Mouse (Mus musculus) CH12.LX (cell line): Measurements from ENCODE around the gene Nup88. TPM values are rescaled to one million over a fixed set of nuclear protein-coding genes. Genes with fewer than 3 reads are reported as not detected.

ENCODE experiments used
- DNase-seq: peaks from one replicate; pipeline ENCODE4 v3.0.0-alpha.2; 2013; ENCODE audit errors: extremely low read depth
- H3K27ac ChIP-seq: 2 replicates; pipeline ENCODE4 v1.5.1; 2012; ENCODE audit warnings: low read depth, mild to moderate bottlenecking, control low read depth, moderate library complexity; ENCODE audit not compliant: insufficient read depth
- H3K27me3 ChIP-seq: replicated peaks from 2 replicates; pipeline ENCODE3; 2012; ENCODE audit warnings: inconsistent platforms
- H3K36me3 ChIP-seq, 2 experiments: replicated peaks in 1 of 2; 2 replicates each; pipeline versions ENCODE3 to v1.6.1; 2012; ENCODE audit warnings: inconsistent platforms in 1 of 2, low read length in 1 of 2, mild to moderate bottlenecking in 1 of 2, mixed read lengths in 1 of 2, moderate library complexity in 1 of 2; ENCODE audit not compliant: control insufficient read depth in 1 of 2, insufficient read depth in 1 of 2
- H3K4me1 ChIP-seq, 2 experiments: 2 replicates each; pipeline ENCODE4 v1.6.1; 2012; ENCODE audit warnings: inconsistent platforms in 1 of 2, moderate library complexity in 1 of 2; ENCODE audit not compliant: insufficient read depth in 2 of 2, control insufficient read depth in 1 of 2
- H3K4me2 ChIP-seq: 2 replicates; pipeline ENCODE4 v1.6.1; 2012; ENCODE audit warnings: low read depth, mild to moderate bottlenecking, control low read depth; ENCODE audit not compliant: poor library complexity, insufficient read depth, severe bottlenecking
- H3K4me3 ChIP-seq, 3 experiments: fragments of 150-350 bp in 1 of 3; sonication (generic) in 1 of 3; replicated peaks in 1 of 3; 2 replicates each; pipeline versions ENCODE3 to v1.5.1; 2011 to 2012; ENCODE audit warnings: low read depth in 2 of 3, low read length in 2 of 3, mild to moderate bottlenecking in 2 of 3, moderate library complexity in 2 of 3, control low read depth in 1 of 3, improper control_type of control experiment in 1 of 3, inconsistent platforms in 1 of 3, mixed read lengths in 1 of 3; ENCODE audit not compliant: poor library complexity in 1 of 3
- H3K79me2 ChIP-seq: replicated peaks from 2 replicates; pipeline ENCODE4 v1.6.1; 2012; ENCODE audit warnings: mild to moderate bottlenecking, moderate library complexity; ENCODE audit not compliant: control insufficient read depth, poor library complexity, insufficient read depth, severe bottlenecking; ENCODE audit errors: extremely low read depth
- H3K9ac ChIP-seq: 2 replicates; pipeline ENCODE4 v1.6.1; 2012; ENCODE audit warnings: low read depth, mild to moderate bottlenecking, control low read depth, moderate library complexity; ENCODE audit not compliant: insufficient read depth
- H3K9me3 ChIP-seq: replicated peaks from 2 replicates; pipeline ENCODE3; 2012; ENCODE audit warnings: low read length, inconsistent platforms, mixed read lengths
- BHLHE40 ChIP-seq: IDR thresholded peaks from 2 replicates; pipeline ENCODE4 v1.6.1; 2011; ENCODE audit warnings: mild to moderate bottlenecking, low read depth, low read length, improper control_type of control experiment
- CHD2 ChIP-seq: IDR thresholded peaks from 2 replicates; pipeline ENCODE4 v1.6.1; 2011; ENCODE audit warnings: low read length, improper control_type of control experiment
- CTCF ChIP-seq, 2 experiments: IDR thresholded peaks in 1 of 2; conservative IDR thresholded peaks in 1 of 2; 2 replicates each; pipeline ENCODE4 v1.5.1; 2011 to 2012; ENCODE audit warnings: low read depth in 2 of 2, low read length in 2 of 2, improper control_type of control experiment in 1 of 2, inconsistent platforms in 1 of 2, mild to moderate bottlenecking in 1 of 2, moderate library complexity in 1 of 2
- E2F4 ChIP-seq: IDR thresholded peaks from 2 replicates; pipeline ENCODE4 v1.6.1; 2011; ENCODE audit warnings: low read depth, low read length, improper control_type of control experiment; ENCODE audit not compliant: insufficient replicate concordance
- ELF1 ChIP-seq: IDR thresholded peaks from 2 replicates; pipeline ENCODE4 v1.6.1; 2014; ENCODE audit warnings: low read depth, mild to moderate bottlenecking, inconsistent platforms, low read length, improper control_type of control experiment
- ETS1 ChIP-seq: conservative IDR thresholded peaks from 2 replicates; pipeline ENCODE4 v1.6.1; 2012; ENCODE audit warnings: low read depth, mild to moderate bottlenecking, inconsistent platforms, low read length, improper control_type of control experiment, moderate library complexity
- GABPA ChIP-seq: IDR thresholded peaks from 2 replicates; pipeline ENCODE4 v1.6.1; 2012; ENCODE audit warnings: low read depth, low read length, improper control_type of control experiment, inconsistent platforms; ENCODE audit not compliant: insufficient replicate concordance
- IRF4 ChIP-seq: IDR thresholded peaks from 2 replicates; pipeline ENCODE4 v1.6.1; 2014; ENCODE audit warnings: low read depth, mild to moderate bottlenecking, inconsistent platforms, low read length, improper control_type of control experiment
- JUN ChIP-seq: IDR thresholded peaks from 2 replicates; pipeline ENCODE4 v1.6.1; 2011; ENCODE audit warnings: low read depth, mild to moderate bottlenecking, low read length, improper control_type of control experiment, moderate library complexity; ENCODE audit not compliant: insufficient read depth
- JUND ChIP-seq: conservative IDR thresholded peaks from 2 replicates; pipeline ENCODE4 v1.6.1; 2011; ENCODE audit warnings: low read depth, low read length, improper control_type of control experiment
- MAFK ChIP-seq: IDR thresholded peaks from 2 replicates; pipeline ENCODE4 v1.6.1; 2011; ENCODE audit warnings: low read length, improper control_type of control experiment; ENCODE audit not compliant: insufficient replicate concordance
- MAZ ChIP-seq: IDR thresholded peaks from 2 replicates; pipeline ENCODE4 v1.6.1; 2012; ENCODE audit warnings: low read depth, mild to moderate bottlenecking, inconsistent platforms, low read length, improper control_type of control experiment, moderate library complexity
- MXI1 ChIP-seq: IDR thresholded peaks from 2 replicates; pipeline ENCODE4 v1.6.1; 2011; ENCODE audit warnings: mild to moderate bottlenecking, low read depth, low read length, improper control_type of control experiment
- MYC ChIP-seq: IDR thresholded peaks from 2 replicates; pipeline ENCODE4 v1.6.1; 2011; ENCODE audit warnings: low read depth, mild to moderate bottlenecking, improper control_type of control experiment, low read length
- NELFE ChIP-seq: IDR thresholded peaks from 2 replicates; pipeline ENCODE4 v1.6.1; 2011; ENCODE audit warnings: low read depth, low read length, improper control_type of control experiment
- POLR2AphosphoS2 ChIP-seq: IDR thresholded peaks from 2 replicates; pipeline ENCODE4 v1.6.1; 2011; ENCODE audit warnings: low read depth, low read length, improper control_type of control experiment
- RAD21 ChIP-seq: IDR thresholded peaks from 2 replicates; pipeline ENCODE4 v1.6.1; 2011; ENCODE audit warnings: low read depth, mild to moderate bottlenecking, low read length, improper control_type of control experiment, moderate library complexity
- RCOR1 ChIP-seq: conservative IDR thresholded peaks from 2 replicates; pipeline ENCODE4 v1.6.1; 2012; ENCODE audit warnings: low read depth, mild to moderate bottlenecking, inconsistent platforms, low read length, improper control_type of control experiment
- SMC3 ChIP-seq: IDR thresholded peaks from 2 replicates; pipeline ENCODE4 v1.6.1; 2011; ENCODE audit warnings: low read depth, low read length, improper control_type of control experiment
- TBP ChIP-seq: conservative IDR thresholded peaks from 2 replicates; pipeline ENCODE4 v1.6.1; 2011; ENCODE audit warnings: low read depth, low read length, improper control_type of control experiment
- ZC3H11A ChIP-seq: IDR thresholded peaks from 2 replicates; pipeline ENCODE4 v1.6.1; 2012; ENCODE audit warnings: low read depth, mild to moderate bottlenecking, inconsistent platforms, low read length, improper control_type of control experiment
- ZMIZ1 ChIP-seq: IDR thresholded peaks from 2 replicates; pipeline ENCODE4 v1.6.1; 2012; ENCODE audit warnings: low read depth, mild to moderate bottlenecking, inconsistent platforms, low read length, improper control_type of control experiment
- dilution Hi-C: fragments of 300-500 bp; cut with MboI; formaldehyde crosslinking; loops from 2 replicates; pipeline ENCODE4 v1.14.3; 2020; ENCODE audit warnings: low sequenced_read_pairs; ENCODE audit not compliant: extremely low pct_unique_long_range_greater_than_20kb, extremely low pct_ligation_motif_present
- in situ Hi-C: fragments of 300-500 bp; cut with MboI; formaldehyde crosslinking; loops from 3 replicates; pipeline ENCODE4 v1.14.3; 2019; ENCODE audit warnings: low sequenced_read_pairs, low pct_ligation_motif_present, low pct_unique_long_range_greater_than_20kb, mixed read lengths
- polyA plus RNA-seq: library from polyadenylated mRNA; unstranded; fragments of >175 nt; gene quantifications from 2 replicates; pipeline ENCODE4 v1.2.1, GENCODE M21; 2012; ENCODE audit warnings: low read depth; ENCODE audit not compliant: insufficient read length
- total RNA-seq, 2 experiments: library from RNA; depleted of rRNA; stranded (reverse); fragments of 300-350 nt in 1 of 2; fragments of >200 nt in 1 of 2; gene quantifications; 2 replicates each; pipeline ENCODE4 v1.2.3; 2012 to 2014

Gene Nup88
- total and polyA plus RNA-seq, 3 experiments: 125 to 208 (median 193) TPM

- Histone ChIP-seq H3K27me3 (no peaks in the 10 kb centered on the region), H3K9me3 (peaks cover 3% of the 10 kb centered on the region), H3K79me2 (peaks cover 10% of the 10 kb centered on the region), H3K4me2 (no peak overlapping the region), H3K27ac (no peak overlapping the region), H3K36me3 (peaks cover 56 to 73% of the 10 kb centered on the region in 2 experiments), H3K9ac (no peak overlapping the region), H3K4me3 (no peak overlapping the region), H3K4me1 (peaks cover 3 to 22% of the 10 kb centered on the region in 2 experiments; a peak in 3 of 4 replicates)
- peak; percentile 56 for DNase-seq
- dilution Hi-C loops (no loop called here), in situ Hi-C loops (no loop called here)
- TF ChIP-seq ZMIZ1 (no peak), BHLHE40 (no peak), CTCF (conservative IDR thresholded peaks at IDR 0.05 in 1 of 2, IDR thresholded peaks at IDR 0.05 in 1 of 2; ENCODE audit: low read depth in 2 of 2, low read length in 2 of 2) (peak; percentile 61 to 62), MYC (peak; percentile 40; the same call in 1 of the 2 replicates), RAD21 (peak; percentile 8), SMC3 (peak; percentile 32; the same call in 1 of the 2 replicates)
Measured at GRCm38 (mm10) chr11:70973947-70974346, 4.2 kb upstream of the Nup88 start.

GRCm38 (mm10) chr11:70972586-70972985 is 2.8 kb upstream of the Nup88 start:
- no peak for DNase-seq
- Histone ChIP-seq H3K4me1 (peaks cover 3 to 24% of the 10 kb centered on the region in 2 experiments; a peak in 3 of 4 replicates), H3K9me3 (peaks cover 3% of the 10 kb centered on the region), H3K27ac (no peak overlapping the region), H3K4me2 (no peak overlapping the region), H3K36me3 (peaks cover 46 to 61% of the 10 kb centered on the region in 2 experiments), H3K9ac (no peak overlapping the region), H3K27me3 (no peaks in the 10 kb centered on the region), H3K79me2 (peaks cover 19% of the 10 kb centered on the region), H3K4me3 (no peak overlapping the region)
- dilution Hi-C loops: no loop called here
- TF ChIP-seq SMC3: no peak
- in situ Hi-C loops: no loop called here

- dilution Hi-C loops (no loop called here), in situ Hi-C loops (no loop called here)
- no peaks in the 10 kb centered on the region for H3K27me3 ChIP-seq
- peak overlapping the region; percentile 78 to 86 (median 79) for H3K4me3 ChIP-seq
- DNase-seq: peak; percentile 53
- peaks cover 3% of the 10 kb centered on the region for H3K9me3 ChIP-seq
- H3K4me1 ChIP-seq: peaks cover 4 to 36% of the 10 kb centered on the region in 2 experiments; a peak in 3 of 4 replicates
- H3K9ac ChIP-seq: peak overlapping the region; percentile 46; the same call in 1 of the 2 replicates
- H3K36me3 ChIP-seq: peaks cover 38 to 55% of the 10 kb centered on the region in 2 experiments
- H3K4me2 ChIP-seq: peak overlapping the region; percentile 59
- peak overlapping the region; percentile 24; the same call in 1 of the 2 replicates for H3K27ac ChIP-seq
- H3K79me2 ChIP-seq: peaks cover 26% of the 10 kb centered on the region
- TF ChIP-seq MAFK (no peak), GABPA (no peak), IRF4 (no peak), POLR2AphosphoS2 (no peak), MAZ (no peak), ELF1 (no peak), NELFE (no peak), RAD21 (no peak), TBP (0 out of 2 replicates have a peak, but pooled peaks have one; percentile 26), E2F4 (no peak; the same call in 1 of the 2 replicates), CTCF (conservative IDR thresholded peaks at IDR 0.05 in 1 of 2, IDR thresholded peaks at IDR 0.05 in 1 of 2; ENCODE audit: low read depth in 2 of 2, low read length in 2 of 2) (peak; percentile 10 to 49; a peak in 2 of 4 replicates), JUN (no peak), ZC3H11A (no peak), JUND (no peak), MXI1 (peak; percentile 86), BHLHE40 (peak; percentile 93), CHD2 (no peak), ETS1 (no peak), RCOR1 (no peak)
Measured at GRCm38 (mm10) chr11:70970560-70971540, 1.1 kb upstream of the Nup88 start.
